Mouse (Mus musculus) splenic B cell, adult 2 months (primary cell): Measurements from ENCODE around the gene Focad.

Experiments used
- DNase-seq: peaks from one replicate; pipeline ENCODE4 v3.0.0-alpha.2; 2011; ENCODE audit warnings: low read depth, low spot score
- H3K27me3 ChIP-seq: 2 replicates; pipeline ENCODE4 v1.6.1; 2012; ENCODE audit warnings: mild to moderate bottlenecking, low read length, moderate library complexity, mixed read lengths; ENCODE audit not compliant: control insufficient read depth, poor library complexity, insufficient read depth, severe bottlenecking
- H3K36me3 ChIP-seq: 2 replicates; pipeline ENCODE4 v1.6.1; 2012; ENCODE audit warnings: mild to moderate bottlenecking, low read length, moderate library complexity, mixed read lengths; ENCODE audit not compliant: control insufficient read depth, poor library complexity, insufficient read depth, severe bottlenecking

Focad gene

DNA sequence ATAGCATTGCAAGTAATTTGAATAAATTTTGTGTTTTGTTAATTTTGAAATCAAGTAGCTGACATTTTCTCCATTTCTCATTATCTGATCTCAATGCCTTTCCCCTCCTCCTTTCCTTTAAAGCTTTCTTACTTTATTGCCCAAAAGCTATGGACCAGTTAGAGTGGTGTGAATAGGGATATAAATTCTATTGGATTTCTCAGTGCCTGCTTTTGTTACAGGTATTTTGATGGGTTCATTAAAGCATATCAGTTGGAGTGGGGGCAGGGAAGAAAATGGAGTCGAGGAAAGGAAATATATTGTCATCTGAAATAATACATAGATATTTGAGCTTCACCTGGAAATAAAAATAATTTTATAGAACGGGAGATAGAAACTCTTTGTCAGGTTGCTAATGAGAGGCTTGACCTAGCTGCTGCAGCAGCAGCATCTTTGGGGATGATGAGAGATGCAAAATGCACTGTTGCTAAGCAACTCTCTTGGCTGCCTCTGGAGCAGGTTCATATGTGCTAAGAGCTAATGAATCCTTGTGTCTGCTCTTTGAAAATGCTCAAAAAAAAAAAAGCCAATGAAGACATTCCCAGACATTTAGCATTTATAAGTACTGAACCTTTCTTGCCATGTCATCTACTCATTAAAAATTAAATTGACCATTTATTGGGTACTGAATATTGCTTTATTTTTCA is 116.9 kb downstream of the Focad start:
- no peaks in the 10 kb centered on the region for H3K36me3 ChIP-seq
- DNase-seq = no peak
- H3K27me3 ChIP-seq = no peaks in the 10 kb centered on the region

DNA sequence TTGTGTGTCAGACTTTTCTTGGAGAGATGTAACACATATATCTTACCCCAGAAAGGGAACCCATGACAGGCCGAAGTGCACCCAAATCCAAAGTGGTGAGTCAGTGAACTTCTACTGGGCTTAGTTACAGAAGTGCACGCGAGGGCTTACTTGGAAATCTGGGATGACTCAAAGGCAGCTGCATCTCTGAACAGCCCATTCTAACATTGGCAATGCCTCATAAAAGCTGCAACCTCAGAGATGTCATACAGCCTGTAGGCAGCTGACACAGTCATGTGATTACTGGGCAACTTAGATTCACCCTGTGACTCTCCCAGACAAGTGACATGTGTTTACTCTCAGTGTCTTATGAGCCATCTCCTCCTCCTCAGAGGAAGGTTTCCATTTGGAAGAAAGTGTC is 119.5 kb downstream of the Focad start:
- no peaks in the 10 kb centered on the region for H3K27me3 ChIP-seq
- no peaks in the 10 kb centered on the region for H3K36me3 ChIP-seq
- DNase-seq = no peak

DNA sequence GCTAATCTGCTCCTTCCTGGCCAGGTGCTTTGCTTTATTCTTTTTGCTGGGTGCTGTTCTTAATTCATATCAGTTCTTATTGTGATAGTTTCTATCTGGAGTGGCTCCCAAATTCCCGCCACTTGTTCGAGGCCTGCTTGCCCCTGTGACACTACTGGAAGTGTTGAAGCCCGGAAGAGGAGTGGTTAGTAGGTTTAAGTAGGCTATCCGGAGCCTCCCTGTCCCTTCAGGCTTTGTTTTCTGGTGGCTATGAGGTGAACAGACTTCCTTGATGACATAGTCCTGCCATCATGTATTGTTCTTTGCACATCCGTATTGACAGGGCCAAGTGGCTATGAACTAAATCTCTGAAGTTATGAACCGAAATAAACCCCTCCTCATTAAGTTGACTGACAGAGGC is 123.9 kb downstream of the Focad start:
- no peaks in the 10 kb centered on the region for H3K27me3 ChIP-seq
- DNase-seq = no peak
- no peaks in the 10 kb centered on the region for H3K36me3 ChIP-seq

DNA sequence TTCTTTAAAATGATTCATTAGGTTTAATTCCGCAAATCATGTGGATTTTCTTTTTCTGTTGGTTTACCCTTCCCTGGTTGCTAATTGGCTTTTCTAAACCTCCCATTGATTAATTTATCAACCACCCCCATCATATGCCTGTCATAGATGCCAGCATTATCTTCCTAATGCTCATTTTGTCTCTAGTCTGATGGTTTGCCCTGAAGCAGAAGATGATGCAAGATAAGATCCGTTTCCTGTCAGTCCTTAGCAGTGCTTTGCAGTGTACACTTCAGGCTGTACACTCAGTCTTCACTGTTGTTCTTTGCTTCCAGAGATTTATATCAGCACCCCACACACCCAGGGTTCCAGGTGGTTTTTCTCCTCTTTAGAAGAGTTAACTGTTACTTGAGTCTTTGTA is 124.4 kb downstream of the Focad start:
- Histone ChIP-seq H3K27me3 (no peaks in the 10 kb centered on the region), H3K36me3 (no peaks in the 10 kb centered on the region)
- no peak for DNase-seq

DNA sequence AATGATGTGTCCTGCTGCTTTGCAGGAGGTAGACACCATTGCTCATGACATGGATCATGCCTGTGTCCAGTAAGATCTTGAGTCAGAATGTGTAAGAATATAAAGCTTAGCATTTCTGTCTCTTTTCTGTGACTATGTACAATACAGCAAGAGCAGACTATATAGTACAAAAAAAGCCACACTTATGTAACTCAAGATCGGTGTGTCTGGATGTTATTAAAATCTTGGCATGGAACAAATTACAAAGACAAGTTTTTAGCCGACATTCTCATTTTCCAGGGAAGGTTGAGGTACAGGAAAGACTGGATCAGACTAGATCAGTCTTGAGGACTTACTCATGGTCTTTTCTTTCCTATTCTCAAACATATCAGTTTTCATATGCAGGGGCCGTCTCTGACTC is 136.9 kb downstream of the Focad start:
- Histone ChIP-seq H3K36me3 (no peaks in the 10 kb centered on the region), H3K27me3 (no peaks in the 10 kb centered on the region)
- DNase-seq = no peak

DNA sequence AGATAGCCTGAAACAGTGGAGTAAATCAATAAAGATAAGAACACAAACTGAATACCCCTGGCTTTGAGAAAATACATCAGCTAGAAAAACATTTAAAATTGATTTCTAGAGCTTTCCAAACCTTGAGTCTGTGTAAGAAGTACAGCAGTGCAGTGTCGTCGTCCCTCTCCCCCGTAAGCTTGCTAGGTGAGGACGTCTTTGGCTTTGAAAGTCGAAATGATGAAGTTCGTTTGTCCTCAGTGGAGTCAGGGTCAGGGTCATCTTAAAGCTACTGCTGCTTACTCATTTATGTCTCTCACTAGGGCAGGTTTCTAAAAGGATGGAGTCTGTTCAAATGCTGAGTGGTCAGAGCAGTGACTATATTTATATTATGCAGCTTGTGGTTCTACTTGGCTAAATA is 141.5 kb downstream of the Focad start:
- no peak for DNase-seq
- no peaks in the 10 kb centered on the region for H3K27me3 ChIP-seq
- H3K36me3 ChIP-seq = no peaks in the 10 kb centered on the region

DNA sequence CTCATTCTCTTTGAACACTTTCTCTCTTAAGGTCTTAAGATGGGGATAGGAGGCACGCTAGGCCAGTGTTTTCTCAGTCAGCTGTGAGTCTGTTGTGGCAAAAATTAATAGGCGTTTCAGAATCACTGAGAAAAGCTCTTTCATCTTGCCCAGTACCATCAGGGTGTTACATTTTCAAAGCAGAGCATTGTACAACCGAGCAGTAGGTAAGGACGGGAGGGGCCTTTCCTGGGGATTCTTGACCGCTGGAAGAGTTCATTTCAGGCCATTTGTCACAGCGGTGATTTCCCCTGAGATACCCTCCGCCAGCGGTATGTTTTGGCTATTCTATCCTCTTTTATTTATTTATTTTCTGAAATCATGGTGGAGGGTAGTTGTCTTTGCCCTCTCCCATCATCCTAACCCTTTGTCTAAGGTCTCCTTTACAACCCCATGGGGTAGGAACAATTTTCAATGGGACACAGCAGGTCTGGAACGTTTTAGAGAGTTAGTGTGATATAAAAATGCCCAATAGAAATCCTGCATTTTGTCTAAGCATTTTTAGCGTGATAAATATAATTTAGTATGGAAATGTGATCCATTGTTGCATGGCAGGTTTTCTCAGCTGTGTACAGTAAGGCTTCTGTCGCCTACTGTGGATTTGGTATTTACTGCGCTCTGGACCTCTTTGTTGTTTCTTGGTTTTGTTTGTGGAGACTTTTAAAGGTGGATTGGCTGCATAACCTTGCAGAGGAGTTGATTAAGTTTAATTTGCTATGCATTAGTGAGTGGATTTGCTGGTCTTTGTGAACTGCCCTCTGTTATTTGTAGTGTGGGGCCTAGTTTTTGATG is 142.7 kb downstream of the Focad start:
- no peak for DNase-seq
- no peaks in the 10 kb centered on the region for H3K36me3 ChIP-seq
- H3K27me3 ChIP-seq = no peaks in the 10 kb centered on the region

DNA sequence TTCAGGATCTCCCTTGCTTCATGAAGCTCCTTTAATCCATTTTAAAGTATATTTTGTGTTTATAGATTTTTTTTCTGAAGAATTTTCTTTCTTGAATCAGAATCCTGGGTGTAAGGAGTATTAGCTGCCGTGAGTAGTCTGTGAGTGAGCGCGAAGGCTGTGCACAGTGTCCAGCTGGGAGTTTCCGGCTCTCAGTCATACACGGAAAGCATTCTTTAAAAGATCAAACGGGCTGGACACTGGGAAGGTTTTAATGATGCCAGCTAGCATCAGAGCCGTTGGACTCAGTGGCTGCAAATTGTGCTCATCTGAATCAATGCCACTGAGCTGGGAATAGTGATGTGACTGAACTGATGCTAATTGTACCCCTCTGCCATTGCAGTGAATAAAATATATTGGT is 143.9 kb downstream of the Focad start:
- Histone ChIP-seq H3K27me3 (no peaks in the 10 kb centered on the region), H3K36me3 (no peaks in the 10 kb centered on the region)
- no peak for DNase-seq

DNA sequence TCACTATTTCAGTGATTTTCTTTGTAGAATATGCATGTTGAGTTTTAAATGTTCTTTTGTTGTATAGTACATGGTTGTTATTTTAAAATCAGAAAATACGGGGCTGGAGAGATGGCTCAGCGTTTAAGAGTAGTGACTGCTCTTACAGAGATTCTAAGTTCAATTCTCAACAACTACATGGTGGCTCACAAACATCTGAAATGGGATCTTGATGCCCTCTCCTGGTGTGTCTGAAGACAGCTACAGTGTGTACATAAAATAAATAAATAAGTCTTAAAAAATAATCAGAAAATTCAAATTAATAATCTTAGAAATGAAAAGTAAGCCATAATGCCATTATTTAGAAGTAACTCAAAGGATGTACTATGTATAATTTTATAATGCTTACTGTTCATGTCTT is 149.4 kb downstream of the Focad start:
- H3K36me3 ChIP-seq = no peaks in the 10 kb centered on the region
- no peaks in the 10 kb centered on the region for H3K27me3 ChIP-seq
- DNase-seq = no peak

DNA sequence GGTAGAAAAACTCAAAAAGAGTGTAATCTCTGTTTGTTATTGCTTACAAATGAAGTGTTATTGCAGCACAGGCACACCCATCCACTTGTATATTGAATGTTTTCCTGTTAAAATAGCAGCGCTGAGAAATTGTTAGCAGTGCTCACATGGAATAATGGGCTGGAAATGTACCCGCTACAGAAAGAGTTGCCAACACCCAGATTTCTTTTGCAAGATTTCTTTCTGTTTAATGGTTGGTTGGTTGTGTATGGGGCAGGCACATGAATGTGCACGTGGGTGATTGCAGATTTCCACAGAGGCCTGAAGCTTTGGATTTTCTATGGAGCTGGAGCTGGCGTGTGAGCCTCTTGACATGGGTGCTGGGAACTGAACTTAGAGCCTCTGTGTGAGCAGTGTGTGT is 151.1 kb downstream of the Focad start:
- Histone ChIP-seq H3K27me3 (no peaks in the 10 kb centered on the region), H3K36me3 (no peaks in the 10 kb centered on the region)
- no peak for DNase-seq

DNA sequence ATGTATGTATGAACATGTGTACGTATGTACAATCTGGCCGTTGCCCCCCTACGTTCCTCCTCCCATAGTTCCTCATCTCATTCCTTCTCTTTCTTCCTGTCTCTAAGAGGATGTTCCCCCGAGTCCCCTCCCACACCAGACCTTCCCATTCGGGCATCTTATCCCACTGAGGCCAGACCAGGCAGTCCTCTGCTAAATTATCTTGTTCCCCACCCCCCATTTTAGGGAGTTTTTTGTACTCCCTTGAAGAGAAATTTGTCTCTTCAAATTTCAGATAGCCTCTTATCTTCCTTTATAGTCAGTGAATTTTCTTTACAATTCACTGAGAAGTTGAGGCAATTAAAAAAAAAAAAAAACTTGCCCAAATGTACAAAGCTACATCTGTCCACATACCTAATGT is 166.9 kb downstream of the Focad start:
- Histone ChIP-seq H3K36me3 (no peaks in the 10 kb centered on the region), H3K27me3 (no peaks in the 10 kb centered on the region)
- no peak for DNase-seq

DNA sequence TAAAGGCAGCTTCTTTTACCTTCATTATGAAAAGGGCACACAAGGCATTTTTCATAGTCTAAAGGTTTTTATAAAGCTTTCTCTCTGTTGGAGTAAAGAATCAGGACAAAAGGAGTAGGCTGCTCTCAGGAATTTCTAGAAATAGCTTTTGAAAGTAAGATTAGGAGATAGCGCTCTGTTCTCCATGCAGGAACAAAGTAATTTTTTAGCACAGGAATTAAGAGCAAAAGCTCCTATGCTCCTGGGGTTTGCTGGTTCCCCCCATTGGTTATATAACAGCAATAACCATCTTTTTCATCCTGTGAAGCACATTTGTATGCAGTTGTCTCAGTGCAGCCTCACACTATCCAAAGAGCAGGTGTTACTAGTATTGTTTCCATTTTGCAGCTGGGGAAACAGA is 170.1 kb downstream of the Focad start:
- Histone ChIP-seq H3K36me3 (no peaks in the 10 kb centered on the region), H3K27me3 (no peaks in the 10 kb centered on the region)
- DNase-seq = no peak

DNA sequence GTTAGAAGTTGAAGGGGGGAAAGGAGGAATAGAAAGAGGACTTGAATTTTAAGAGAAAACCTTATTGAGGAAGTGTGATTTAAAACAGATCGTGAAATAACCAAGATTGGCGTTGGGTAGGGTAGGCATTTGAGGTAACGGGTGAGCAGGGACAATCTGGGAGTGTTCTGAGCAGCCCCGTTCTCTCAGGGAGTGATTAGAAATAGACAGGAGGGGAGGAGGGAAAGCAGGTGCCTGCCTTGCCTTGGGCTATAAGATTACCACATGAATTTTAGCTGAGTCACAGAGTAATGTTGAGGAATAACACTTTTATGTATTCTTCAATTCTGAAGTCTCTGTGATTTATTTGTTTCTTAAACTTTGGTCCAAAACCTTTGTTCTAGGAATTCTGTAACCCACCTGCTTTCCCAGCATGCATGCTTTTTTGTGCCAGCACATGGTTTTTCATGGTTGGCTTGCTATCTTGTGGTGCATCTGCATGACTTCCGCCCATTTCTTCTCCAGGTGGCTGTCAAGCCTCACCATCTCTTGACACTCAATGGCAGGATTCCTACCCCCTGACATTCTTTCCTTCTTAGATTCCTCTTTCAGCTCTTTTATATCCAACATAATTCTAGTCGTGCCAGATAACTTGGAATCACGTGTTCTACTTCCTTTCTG is 176.1 kb downstream of the Focad start:
- Histone ChIP-seq H3K36me3 (no peaks in the 10 kb centered on the region), H3K27me3 (no peaks in the 10 kb centered on the region)
- DNase-seq = no peak

DNA sequence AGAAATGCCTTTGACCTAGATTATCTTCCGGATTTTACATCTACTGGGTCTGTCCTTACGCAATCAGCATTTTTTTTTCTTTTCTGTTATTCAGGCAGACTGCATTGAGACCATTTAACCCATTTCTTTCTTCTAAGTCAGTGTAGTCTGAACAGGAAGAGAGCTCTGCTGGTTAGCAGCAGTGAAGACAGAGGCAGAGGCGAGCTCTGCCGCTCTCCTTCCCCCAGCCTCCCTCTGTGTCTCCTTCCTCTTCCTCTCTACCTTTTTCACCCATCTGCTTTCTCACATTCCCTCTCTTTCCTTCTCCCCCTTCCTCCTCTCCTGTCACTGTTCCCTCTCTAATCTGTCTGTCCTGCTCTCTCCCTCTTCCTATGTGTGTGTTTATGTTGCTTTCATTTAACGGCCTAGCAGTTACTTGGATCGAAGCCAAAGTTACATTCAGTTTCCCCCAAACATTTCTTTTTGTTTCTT is 181.2 kb downstream of the Focad start:
- no peak for DNase-seq
- H3K27me3 ChIP-seq = no peaks in the 10 kb centered on the region
- no peaks in the 10 kb centered on the region for H3K36me3 ChIP-seq

DNA sequence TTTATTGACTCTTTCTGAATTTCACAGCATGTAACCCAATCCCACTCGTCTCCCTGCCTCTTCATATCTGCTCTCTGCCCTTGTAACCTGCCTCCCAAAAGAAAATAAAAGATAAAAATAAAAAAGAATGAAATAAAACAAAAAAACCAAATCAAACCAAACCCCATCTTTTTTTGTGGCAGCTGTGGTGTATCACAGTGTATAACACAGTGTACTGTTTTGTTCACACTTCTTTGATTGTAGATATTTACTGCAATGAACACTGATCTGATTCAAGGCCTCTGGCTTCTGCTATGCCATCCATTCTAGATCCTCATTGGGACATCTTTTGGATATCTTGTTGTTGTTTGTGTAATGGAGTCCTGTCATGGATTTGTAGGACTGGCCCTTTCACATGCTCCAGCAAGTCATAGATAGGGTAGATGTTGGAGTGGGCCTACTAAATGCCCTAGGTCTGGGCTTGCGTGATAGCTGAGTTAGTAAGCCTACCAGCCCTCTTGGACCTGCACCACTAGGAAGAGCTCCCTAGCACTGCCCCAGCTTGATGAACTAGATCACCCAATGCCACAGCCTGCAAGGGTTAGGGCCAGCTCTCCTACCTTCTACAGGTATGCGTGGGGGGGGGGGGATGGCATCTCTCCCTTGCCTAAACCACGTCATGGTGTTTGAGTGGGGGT is 181.8 kb downstream of the Focad start:
- Histone ChIP-seq H3K27me3 (no peaks in the 10 kb centered on the region), H3K36me3 (no peaks in the 10 kb centered on the region)
- DNase-seq = no peak
